Mouse (Mus musculus): ENCODE data around the gene Tmem19. TPM values are rescaled to one million over a fixed set of nuclear protein-coding genes. Genes with fewer than 3 reads are reported as not detected.

The Tmem19 gene
- polyA plus RNA-seq, 1 experiment from 2014 or later = 35.2 TPM

- H3K27ac ChIP-seq (ENCODE audit: low read length) = no peak overlapping the region; the same call in 1 of the 2 replicates
These were observed 20.7 kb upstream of the Tmem19 start for GRCm38 (mm10) chr10:115382846-115383643.

GRCm38 (mm10) chr10:115381506-115382084 lies 19.3 kb upstream of the Tmem19 start:
- Histone ChIP-seq H3K9ac (ENCODE audit: low read depth, low read length) (no peak overlapping the region), H3K9me3 (ENCODE audit: control insufficient read depth, low read length) (no peaks in the 10 kb centered on the region), H3K4me1 (ENCODE audit: control insufficient read depth, insufficient read depth, low read length) (peaks cover 8% of the 10 kb centered on the region; the same call in 1 of the 2 replicates), H3K4me2 (ENCODE audit: low read depth, low read length) (no peak overlapping the region), H3K4me3 (ENCODE audit: low read length) (no peak overlapping the region), H3K27me3 (replicated peaks; ENCODE audit: control insufficient read depth, insufficient read depth, low read length) (no peaks in the 10 kb centered on the region), H3K36me3 (ENCODE audit: control insufficient read depth, insufficient read depth, low read length) (peaks cover 4% of the 10 kb centered on the region; the same call in 1 of the 2 replicates), H3K27ac (ENCODE audit: low read length) (no peak overlapping the region)
- 76% methylated on average over 2 of the region's 2 CpGs for WGBS
- no peak for ATAC-seq

More at GRCm38 (mm10) chr10:115382846-115383643, 20.7 kb upstream of the Tmem19 start:
- no peak for ATAC-seq
- 35% methylated on average over 12 of the region's 12 CpGs for WGBS
- peak overlapping the region; percentile 84; the same call in 1 of the 2 replicates for H3K9ac ChIP-seq (ENCODE audit: low read depth, low read length)
- peaks cover 13% of the 10 kb centered on the region for H3K4me1 ChIP-seq (ENCODE audit: control insufficient read depth, insufficient read depth, low read length)
- no peaks in the 10 kb centered on the region for H3K9me3 ChIP-seq (ENCODE audit: control insufficient read depth, low read length)
- no peaks in the 10 kb centered on the region for H3K27me3 ChIP-seq (replicated peaks; ENCODE audit: control insufficient read depth, insufficient read depth, low read length)
- H3K4me3 ChIP-seq (ENCODE audit: low read length) = peak overlapping the region; percentile 98
- H3K36me3 ChIP-seq (ENCODE audit: control insufficient read depth, insufficient read depth, low read length) = peaks cover 4% of the 10 kb centered on the region; the same call in 1 of the 2 replicates
- H3K4me2 ChIP-seq (ENCODE audit: low read depth, low read length) = peak overlapping the region; percentile 48

DNA sequence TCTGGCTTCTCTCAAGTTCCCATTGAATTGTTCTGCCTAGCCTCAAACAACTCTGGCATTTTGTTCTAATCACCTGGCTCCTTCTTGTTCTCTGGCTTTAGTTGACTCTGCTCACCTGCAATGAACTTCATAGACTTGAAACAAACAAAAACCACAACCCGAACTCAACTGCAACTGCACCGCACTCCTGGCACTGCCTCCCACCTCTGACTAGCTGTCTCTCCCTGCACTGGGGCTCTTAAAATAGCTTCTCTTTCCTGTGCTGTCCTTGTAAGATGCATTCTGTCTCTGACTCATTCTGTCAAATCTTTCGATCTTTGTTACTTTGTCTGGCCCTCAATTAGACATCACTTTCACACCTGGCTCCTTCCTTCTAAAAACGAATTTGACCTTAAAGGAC lies 850 bp upstream of the Tmem19 start:
- no peaks in the 10 kb centered on the region for H3K9me3 ChIP-seq (ENCODE audit: control insufficient read depth, low read length)
- no peak for ATAC-seq
- H3K4me2 ChIP-seq (ENCODE audit: low read depth, low read length) = peak overlapping the region; percentile 56
- no peaks in the 10 kb centered on the region for H3K36me3 ChIP-seq (ENCODE audit: control insufficient read depth, insufficient read depth, low read length)
- H3K4me1 ChIP-seq (ENCODE audit: control insufficient read depth, insufficient read depth, low read length) = peaks cover 4% of the 10 kb centered on the region
- WGBS = 84% methylated on average over 4 of the region's 4 CpGs
- H3K4me3 ChIP-seq (ENCODE audit: low read length) = peak overlapping the region; percentile 52; the same call in 1 of the 2 replicates
- H3K27me3 ChIP-seq (replicated peaks; ENCODE audit: control insufficient read depth, insufficient read depth, low read length) = no peaks in the 10 kb centered on the region
- H3K27ac ChIP-seq (ENCODE audit: low read length) = peak overlapping the region; percentile 92
- H3K9ac ChIP-seq (ENCODE audit: low read depth, low read length) = peak overlapping the region; percentile 65; the same call in 1 of the 2 replicates

- no peaks in the 10 kb centered on the region for H3K9me3 ChIP-seq (ENCODE audit: control insufficient read depth, low read length)
- 5% methylated on average over 9 of the region's 9 CpGs for WGBS
- ATAC-seq = peak; percentile 30
- H3K4me2 ChIP-seq (ENCODE audit: low read depth, low read length) = peak overlapping the region; percentile 56
- H3K4me3 ChIP-seq (ENCODE audit: low read length) = peak overlapping the region; percentile 52
- peaks cover 4% of the 10 kb centered on the region for H3K4me1 ChIP-seq (ENCODE audit: control insufficient read depth, insufficient read depth, low read length)
- peak overlapping the region; percentile 65 for H3K9ac ChIP-seq (ENCODE audit: low read depth, low read length)
- no peaks in the 10 kb centered on the region for H3K27me3 ChIP-seq (replicated peaks; ENCODE audit: control insufficient read depth, insufficient read depth, low read length)
- H3K36me3 ChIP-seq (ENCODE audit: control insufficient read depth, insufficient read depth, low read length) = no peaks in the 10 kb centered on the region
- peak overlapping the region; percentile 92 for H3K27ac ChIP-seq (ENCODE audit: low read length)
These were observed 293 bp upstream of the Tmem19 start for GRCm38 (mm10) chr10:115362623-115362964.

DNA sequence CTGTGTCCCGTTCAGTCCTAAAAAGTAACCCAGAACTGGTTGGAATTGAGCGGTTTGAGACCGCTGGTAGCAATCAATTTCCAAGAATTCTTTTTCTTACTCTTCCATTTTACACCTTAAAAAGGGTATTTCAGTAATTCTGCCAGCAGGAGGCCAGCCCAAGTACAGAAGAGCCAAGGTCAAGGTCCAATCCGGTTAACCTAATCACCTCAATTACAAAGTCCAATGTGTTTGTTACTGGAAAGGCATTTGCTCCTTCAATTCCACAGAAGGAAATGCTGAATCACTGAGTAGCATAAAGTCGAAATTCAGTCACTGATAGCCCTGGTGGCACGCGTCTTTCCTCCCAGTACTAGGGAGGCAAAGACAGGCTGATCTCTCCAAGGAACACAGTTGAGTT lies 3.2 kb downstream of the Tmem19 start:
- peaks cover 4% of the 10 kb centered on the region for H3K4me1 ChIP-seq (ENCODE audit: control insufficient read depth, insufficient read depth, low read length)
- 75% methylated on average over 7 of the region's 7 CpGs for WGBS
- H3K27me3 ChIP-seq (replicated peaks; ENCODE audit: control insufficient read depth, insufficient read depth, low read length) = no peaks in the 10 kb centered on the region
- no peaks in the 10 kb centered on the region for H3K36me3 ChIP-seq (ENCODE audit: control insufficient read depth, insufficient read depth, low read length)
- no peak overlapping the region; the same call in 1 of the 2 replicates for H3K27ac ChIP-seq (ENCODE audit: low read length)
- no peaks in the 10 kb centered on the region for H3K9me3 ChIP-seq (ENCODE audit: control insufficient read depth, low read length)
- H3K4me2 ChIP-seq (ENCODE audit: low read depth, low read length) = no peak overlapping the region
- no peak overlapping the region for H3K9ac ChIP-seq (ENCODE audit: low read depth, low read length)
- ATAC-seq = peak; percentile 12
- H3K4me3 ChIP-seq (ENCODE audit: low read length) = no peak overlapping the region

DNA sequence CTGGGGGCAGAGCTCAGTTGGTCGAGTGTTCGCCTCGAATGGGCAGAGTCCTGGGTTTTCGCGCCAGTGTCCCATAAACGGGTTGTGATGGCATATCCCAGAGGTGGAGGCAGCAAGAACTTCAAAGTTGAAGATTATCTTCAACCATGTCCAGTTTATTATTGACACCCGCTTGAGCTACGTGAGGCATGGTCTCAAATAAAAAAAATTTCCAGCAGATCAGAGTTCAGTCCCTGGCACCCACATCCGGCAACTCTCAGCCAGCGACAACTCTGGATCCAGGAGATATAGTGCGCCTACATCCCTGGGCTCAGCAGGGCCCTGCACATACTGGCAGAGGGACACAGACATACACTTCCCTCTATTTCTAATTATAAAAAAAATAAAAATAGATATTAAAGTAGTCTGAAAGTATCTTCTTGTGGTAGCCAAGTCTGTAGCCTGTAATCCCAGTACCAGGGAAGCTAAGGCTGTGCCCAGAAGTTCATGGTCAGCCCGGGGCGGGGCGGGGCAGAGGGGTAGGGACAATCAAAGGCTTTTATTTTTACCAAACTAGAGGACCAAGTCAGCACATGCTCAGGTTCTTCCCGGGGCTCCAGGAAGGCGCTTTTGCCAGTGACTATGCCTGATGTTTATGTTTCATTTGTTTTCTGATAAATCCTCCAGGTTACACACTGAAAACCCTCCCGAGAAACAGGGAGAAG lies 3.9 kb downstream of the Tmem19 start:
- ATAC-seq = no peak
- Histone ChIP-seq H3K9me3 (ENCODE audit: control insufficient read depth, low read length) (no peaks in the 10 kb centered on the region), H3K4me1 (ENCODE audit: control insufficient read depth, insufficient read depth, low read length) (peaks cover 4% of the 10 kb centered on the region), H3K9ac (ENCODE audit: low read depth, low read length) (no peak overlapping the region), H3K27ac (ENCODE audit: low read length) (no peak overlapping the region; the same call in 1 of the 2 replicates), H3K4me2 (ENCODE audit: low read depth, low read length) (no peak overlapping the region), H3K27me3 (replicated peaks; ENCODE audit: control insufficient read depth, insufficient read depth, low read length) (no peaks in the 10 kb centered on the region), H3K4me3 (ENCODE audit: low read length) (no peak overlapping the region), H3K36me3 (ENCODE audit: control insufficient read depth, insufficient read depth, low read length) (no peaks in the 10 kb centered on the region)
- 91% methylated on average over 17 of the region's 17 CpGs for WGBS

DNA sequence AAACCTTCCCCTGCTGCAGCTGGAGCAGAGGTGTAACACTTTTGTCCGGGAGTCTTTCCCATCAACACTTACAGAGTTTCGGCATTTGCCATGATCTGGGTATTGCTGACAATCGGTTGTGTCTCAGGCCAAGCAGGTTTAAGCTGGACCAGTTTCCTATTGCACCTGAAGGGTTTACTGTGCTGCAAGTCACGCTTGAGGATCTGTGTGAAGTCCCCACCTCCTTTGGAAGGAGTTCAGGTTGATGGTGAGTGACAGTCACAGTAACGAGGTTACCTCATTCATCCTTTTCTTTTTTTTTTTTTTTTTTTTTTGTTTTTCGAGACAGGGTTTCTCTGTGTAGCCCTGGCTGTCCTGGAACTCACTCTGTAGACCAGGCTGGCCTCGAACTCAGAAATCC lies 6.2 kb downstream of the Tmem19 start:
- Histone ChIP-seq H3K4me3 (ENCODE audit: low read length) (no peak overlapping the region), H3K4me1 (ENCODE audit: control insufficient read depth, insufficient read depth, low read length) (peaks cover 1% of the 10 kb centered on the region), H3K4me2 (ENCODE audit: low read depth, low read length) (no peak overlapping the region), H3K9ac (ENCODE audit: low read depth, low read length) (no peak overlapping the region), H3K27ac (ENCODE audit: low read length) (no peak overlapping the region), H3K9me3 (ENCODE audit: control insufficient read depth, low read length) (no peaks in the 10 kb centered on the region), H3K27me3 (replicated peaks; ENCODE audit: control insufficient read depth, insufficient read depth, low read length) (no peaks in the 10 kb centered on the region), H3K36me3 (ENCODE audit: control insufficient read depth, insufficient read depth, low read length) (no peaks in the 10 kb centered on the region)
- 96% methylated on average over 5 of the region's 7 CpGs for WGBS
- ATAC-seq = no peak

DNA sequence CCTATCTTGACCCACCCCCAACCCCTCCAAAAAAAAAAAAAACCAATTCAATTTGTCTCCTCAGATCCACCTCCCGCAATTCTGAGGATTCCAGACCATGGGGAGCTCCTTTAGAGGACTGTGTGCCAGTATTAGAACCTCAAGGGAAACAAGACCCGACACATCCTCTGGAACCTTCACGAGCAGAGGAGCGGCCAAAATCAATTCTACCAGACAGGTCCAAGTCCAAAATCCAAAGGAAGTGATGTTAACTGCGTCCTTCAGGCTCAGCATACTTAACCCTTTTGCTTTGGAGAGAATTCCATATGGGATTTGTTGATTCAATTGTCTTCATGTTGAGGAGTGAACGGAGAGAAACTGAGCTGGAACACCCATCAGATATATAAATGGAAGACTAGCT lies 7.3 kb downstream of the Tmem19 start:
- H3K27me3 ChIP-seq (replicated peaks; ENCODE audit: control insufficient read depth, insufficient read depth, low read length) = no peaks in the 10 kb centered on the region
- 82% methylated on average over 6 of the region's 6 CpGs for WGBS
- no peak for ATAC-seq

DNA sequence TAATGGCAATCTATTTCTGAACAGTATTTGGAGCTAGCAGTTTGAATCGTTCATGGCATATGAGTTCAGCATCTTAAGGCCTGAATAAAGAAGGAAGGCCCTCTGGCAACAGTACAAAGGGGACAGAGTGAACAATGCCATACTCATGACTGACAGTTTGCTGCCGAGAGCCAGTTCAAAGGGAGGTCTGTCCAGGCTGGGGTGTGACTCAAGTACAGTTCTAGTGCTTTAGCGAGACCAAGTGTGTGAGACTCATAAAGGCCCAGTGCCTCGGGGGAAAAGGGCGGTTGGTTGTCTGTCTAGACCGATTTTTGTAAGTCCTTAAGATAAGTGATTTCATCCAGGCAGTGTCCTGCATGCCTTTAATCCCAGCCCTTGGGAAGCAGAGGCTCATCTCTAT lies 7.7 kb downstream of the Tmem19 start:
- H3K9me3 ChIP-seq (ENCODE audit: control insufficient read depth, low read length) = no peaks in the 10 kb centered on the region
- no peaks in the 10 kb centered on the region for H3K27me3 ChIP-seq (replicated peaks; ENCODE audit: control insufficient read depth, insufficient read depth, low read length)
- no peaks in the 10 kb centered on the region for H3K36me3 ChIP-seq (ENCODE audit: control insufficient read depth, insufficient read depth, low read length)
- 75% methylated on average over 6 of the region's 6 CpGs for WGBS
- no peak for ATAC-seq
- H3K4me2 ChIP-seq (ENCODE audit: low read depth, low read length) = no peak overlapping the region
- no peak overlapping the region for H3K4me3 ChIP-seq (ENCODE audit: low read length)
- H3K9ac ChIP-seq (ENCODE audit: low read depth, low read length) = no peak overlapping the region
- no peaks in the 10 kb centered on the region for H3K4me1 ChIP-seq (ENCODE audit: control insufficient read depth, insufficient read depth, low read length)
- no peak overlapping the region for H3K27ac ChIP-seq (ENCODE audit: low read length)

More for the DNA sequence above, 7.3 kb downstream of the Tmem19 start:
- Histone ChIP-seq H3K27ac (ENCODE audit: low read length) (no peak overlapping the region), H3K4me3 (ENCODE audit: low read length) (no peak overlapping the region), H3K9ac (ENCODE audit: low read depth, low read length) (no peak overlapping the region), H3K36me3 (ENCODE audit: control insufficient read depth, insufficient read depth, low read length) (no peaks in the 10 kb centered on the region), H3K4me1 (ENCODE audit: control insufficient read depth, insufficient read depth, low read length) (no peaks in the 10 kb centered on the region), H3K9me3 (ENCODE audit: control insufficient read depth, low read length) (no peaks in the 10 kb centered on the region), H3K4me2 (ENCODE audit: low read depth, low read length) (no peak overlapping the region)

Measured in intestine, embryonic 16.5 days (tissue).